Mouse (Mus musculus) megakaryocyte, embryonic 14.5 days (primary cell): ENCODE measurements at regions not wholly inside any gene's neighbourhood (a gene's known extent, or its start where the extent isn't known, plus 50 kb on each side); places are given as distances from the start of the nearest gene placed in this dataset.

Experiments
- FLI1 ChIP-seq: IDR thresholded peaks from 2 replicates; pipeline ENCODE4 v1.6.1; 2012; ENCODE audit warnings: low read length, inconsistent platforms, mixed read lengths
- GATA1 ChIP-seq: IDR thresholded peaks from 3 replicates; pipeline ENCODE4 v1.6.1; 2012; ENCODE audit warnings: mixed read lengths, low read length, inconsistent platforms, borderline replicate concordance

GRCm38 (mm10) chr13:72710051-72710450 lies 81.4 kb downstream of the Irx2 start:
- TF ChIP-seq GATA1 (no peak), FLI1 (no peak)
